40 mouse cellular contexts compared by ENCODE assay signal in the genomic region with DNA sequence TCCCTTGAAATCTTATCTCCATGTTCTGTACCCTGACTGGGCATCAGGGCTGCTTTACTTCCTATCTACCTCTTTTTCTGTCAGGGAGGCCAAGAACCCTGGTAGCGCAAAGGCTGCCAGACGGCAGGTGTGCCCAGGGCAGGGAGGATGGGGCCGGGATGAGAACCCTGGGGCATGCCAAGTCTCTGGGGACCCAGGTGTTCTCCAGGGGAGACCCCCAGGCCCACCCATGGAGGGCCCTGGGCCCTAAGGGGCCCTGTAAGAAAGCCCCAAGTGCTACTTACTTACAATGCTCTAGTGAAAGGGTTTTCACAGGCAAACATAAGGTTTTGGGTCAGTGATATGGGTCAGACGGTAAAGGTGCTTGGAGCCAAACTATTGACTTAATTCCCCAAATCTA. TPM values are rescaled to one million over a fixed set of nuclear protein-coding genes. Genes with fewer than 3 reads are reported as not detected.
"Had no signal": no experiment of that assay in that cellular context is flagged by ENCODE, and none has a peak within 500 bp of the region (broad histone marks: within the 10 kb centered on the region; RNA-seq: fewer than 3 reads in every experiment).

No protein-coding gene starts in this region.

- H3K4me2 ChIP-seq: limb, embryonic 12.5 days; limb, embryonic 13.5 days; limb, embryonic 15.5 days; liver, embryonic 11.5 days; liver, embryonic 12.5 days; liver, embryonic 13.5 days; liver, embryonic 15.5 days; lung, embryonic 14.5 days; lung, embryonic 15.5 days; midbrain, embryonic 11.5 days; midbrain, embryonic 12.5 days; midbrain, embryonic 15.5 days; neural tube, embryonic 12.5 days had no signal

- H3K27ac ChIP-seq: limb, embryonic 10.5 days; limb, embryonic 12.5 days; limb, embryonic 13.5 days; limb, embryonic 15.5 days; liver, embryonic 12.5 days; liver, embryonic 13.5 days; liver, embryonic 14.5 days; liver, embryonic 15.5 days; lung, embryonic 15.5 days; macrophage; midbrain, embryonic 10.5 days; midbrain, embryonic 12.5 days; midbrain, embryonic 15.5 days; neural tube, embryonic 12.5 days had no signal

- H3K4me1 ChIP-seq: limb, embryonic 10.5 days; limb, embryonic 12.5 days; limb, embryonic 13.5 days; limb, embryonic 15.5 days; lung, embryonic 15.5 days; midbrain, embryonic 10.5 days; midbrain, embryonic 12.5 days; midbrain, embryonic 15.5 days; neural tube, embryonic 12.5 days had no signal

- H3K9ac ChIP-seq: limb, embryonic 12.5 days; limb, embryonic 13.5 days; limb, embryonic 15.5 days; liver, embryonic 12.5 days; liver, embryonic 13.5 days; liver, embryonic 14.5 days; liver, embryonic 15.5 days; liver, postnatal 0 days; lung, embryonic 14.5 days; lung, embryonic 15.5 days; midbrain, embryonic 12.5 days; midbrain, embryonic 15.5 days; neural tube, embryonic 12.5 days had no signal

- DNase-seq: left cerebral cortex, postnatal 4 days; liver; liver, embryonic 13.5 days; liver, postnatal 0 days; lung, adult 18-20 months; lung, adult 2 months; lung, embryonic 14.5 days; lung, postnatal 10 days; lung, postnatal 14 days; lung, postnatal 36 days; lung, postnatal 4 days; midbrain, embryonic 14.5 days had no signal

- H3K9me3 ChIP-seq: limb, embryonic 10.5 days; limb, embryonic 13.5 days; limb, embryonic 15.5 days; liver, embryonic 12.5 days; liver, embryonic 15.5 days; lung, embryonic 15.5 days; midbrain, embryonic 10.5 days; midbrain, embryonic 12.5 days; midbrain, embryonic 15.5 days; neural tube, embryonic 12.5 days had no signal

- ATAC-seq: liver, embryonic 12.5 days; liver, postnatal 0 days; lung, postnatal 0 days; midbrain, embryonic 15.5 days; midbrain, embryonic 16.5 days had no signal

- H3K27me3 ChIP-seq: limb, embryonic 12.5 days; limb, embryonic 13.5 days; limb, embryonic 15.5 days; lung, embryonic 15.5 days; midbrain, embryonic 12.5 days; midbrain, embryonic 15.5 days; neural tube, embryonic 12.5 days had no signal

- H3K36me3 ChIP-seq: limb, embryonic 10.5 days; limb, embryonic 12.5 days; limb, embryonic 13.5 days; limb, embryonic 15.5 days; liver, embryonic 12.5 days; liver, embryonic 13.5 days; liver, embryonic 15.5 days; lung, embryonic 15.5 days; midbrain, embryonic 10.5 days; midbrain, embryonic 12.5 days; midbrain, embryonic 15.5 days; neural tube, embryonic 12.5 days had no signal

- H3K4me3 ChIP-seq: limb, embryonic 10.5 days; limb, embryonic 12.5 days; limb, embryonic 13.5 days; limb, embryonic 15.5 days; liver, embryonic 12.5 days; liver, embryonic 13.5 days; liver, embryonic 15.5 days; lung, embryonic 15.5 days; megakaryocyte, embryonic 14.5 days; midbrain, embryonic 10.5 days; midbrain, embryonic 12.5 days; midbrain, embryonic 15.5 days; myocyte; neural tube, embryonic 12.5 days had no signal

RNA-seq across cellular contexts. Expression of gene Ccl22, which starts 3.7 kb away (rescaled TPM):
- total RNA-seq: left cerebral cortex, postnatal 14 days; left cerebral cortex, postnatal 4 days; megakaryocyte progenitor cell, adult 5-6 weeks; megakaryocyte, adult 5-6 weeks; megakaryocyte-erythroid progenitor cell, adult 5-6 weeks; midbrain, postnatal 0 days had no signal
- polyA plus RNA-seq: limb, embryonic 10.5 days; limb, embryonic 11.5 days; limb, embryonic 12.5 days; limb, embryonic 13.5 days; limb, embryonic 15.5 days; liver, embryonic 11.5 days; lung, embryonic 14.5 days; lung, embryonic 16.5 days; midbrain, embryonic 10.5 days; midbrain, embryonic 11.5 days; midbrain, embryonic 12.5 days; midbrain, embryonic 16.5 days; midbrain, postnatal 0 days; myocyte; neural tube, embryonic 11.5 days; neural tube, embryonic 12.5 days had no signal

RNA-seq across cellular contexts. Expression of gene Cx3cl1, which starts 30.1 kb away (rescaled TPM):
- total RNA-seq: megakaryocyte-erythroid progenitor cell, adult 5-6 weeks; monocyte, adult 5-6 weeks had no signal

RNA-seq across cellular contexts. Expression of gene Pllp, which starts 45.6 kb away (rescaled TPM):
- total RNA-seq: megakaryocyte progenitor cell, adult 5-6 weeks; megakaryocyte, adult 5-6 weeks; megakaryocyte-erythroid progenitor cell, adult 5-6 weeks; monocyte, adult 5-6 weeks had no signal
- polyA plus RNA-seq: limb, embryonic 10.5 days; macrophage had no signal
